Mouse (Mus musculus): ENCODE results near the gene Fcrlb.

Fcrlb gene

DNA sequence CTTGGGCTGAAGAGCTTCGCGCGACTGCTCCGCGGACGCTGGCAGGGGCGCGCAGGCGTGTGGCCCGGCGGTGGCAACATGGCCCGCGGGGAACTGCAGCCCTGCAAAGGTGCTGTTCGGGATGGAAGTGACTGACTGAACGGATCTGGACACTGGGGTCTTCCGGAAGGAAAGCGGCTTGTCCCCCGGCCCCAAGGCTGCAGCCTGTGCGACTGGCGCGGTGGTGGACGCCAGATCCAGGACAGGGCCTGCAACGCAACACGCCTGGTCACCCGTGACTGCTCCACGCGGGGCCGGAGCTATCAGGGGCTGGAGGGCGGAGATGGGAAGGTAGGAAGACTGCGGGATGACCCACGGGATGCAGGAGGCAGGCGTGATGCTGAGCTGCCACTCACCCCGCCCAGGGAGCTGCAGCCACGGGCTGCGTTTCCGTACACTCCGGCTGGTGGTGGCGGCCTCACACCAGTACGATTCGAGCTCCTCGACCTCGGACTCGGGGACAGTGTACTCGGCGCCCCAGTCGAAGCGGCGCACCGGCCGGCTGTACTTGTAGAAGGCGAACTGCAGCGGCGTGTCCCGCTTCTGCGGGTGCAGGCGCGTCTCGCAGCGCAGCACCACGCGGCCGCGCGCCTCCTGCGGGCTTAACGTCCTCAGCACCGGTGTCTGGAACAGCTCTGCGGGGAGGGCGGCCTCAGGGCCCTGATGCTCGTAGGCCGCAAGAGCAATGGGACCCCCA, 5.1 kb downstream of the Fcrlb start:
- DNase-seq = peak; percentile 44

DNA sequence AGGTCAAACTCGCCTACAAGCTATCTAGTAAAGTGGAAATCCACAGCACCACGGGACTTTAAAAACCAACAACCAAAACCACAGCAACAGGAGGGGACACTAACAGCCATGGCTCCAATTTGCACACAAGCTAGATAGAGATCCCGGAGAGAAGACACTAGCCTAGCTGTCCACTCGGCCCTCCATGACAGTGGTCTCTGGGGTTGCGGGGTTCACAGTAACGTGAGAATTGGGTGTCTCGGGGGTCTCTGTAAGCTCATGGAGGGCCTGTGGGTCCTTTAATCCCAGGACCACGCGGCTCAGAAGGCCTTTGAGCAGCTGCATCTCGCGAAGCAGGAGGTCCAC, 5.7 kb downstream of the Fcrlb start:
- DNase-seq = no peak

DNA sequence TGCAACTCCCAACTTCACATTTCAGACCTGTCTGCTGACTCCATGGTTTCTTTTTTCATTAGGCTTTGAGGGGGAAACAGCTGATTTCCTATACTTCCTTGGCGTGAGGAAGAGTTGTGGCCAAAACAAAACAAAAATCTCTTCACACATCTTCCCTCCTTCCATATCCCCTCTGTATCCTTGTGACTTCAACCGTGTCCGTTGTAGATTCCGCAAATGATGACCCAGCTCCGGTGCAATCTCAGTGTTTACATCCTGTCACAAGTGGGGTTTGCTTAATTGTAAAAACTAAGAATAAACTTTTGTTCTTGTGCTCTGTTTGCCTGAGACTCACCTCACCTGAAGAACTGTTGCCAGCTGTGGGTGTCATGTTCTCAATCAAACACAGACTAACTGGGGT, 9.3 kb downstream of the Fcrlb start:
- DNase-seq = no peak

DNA sequence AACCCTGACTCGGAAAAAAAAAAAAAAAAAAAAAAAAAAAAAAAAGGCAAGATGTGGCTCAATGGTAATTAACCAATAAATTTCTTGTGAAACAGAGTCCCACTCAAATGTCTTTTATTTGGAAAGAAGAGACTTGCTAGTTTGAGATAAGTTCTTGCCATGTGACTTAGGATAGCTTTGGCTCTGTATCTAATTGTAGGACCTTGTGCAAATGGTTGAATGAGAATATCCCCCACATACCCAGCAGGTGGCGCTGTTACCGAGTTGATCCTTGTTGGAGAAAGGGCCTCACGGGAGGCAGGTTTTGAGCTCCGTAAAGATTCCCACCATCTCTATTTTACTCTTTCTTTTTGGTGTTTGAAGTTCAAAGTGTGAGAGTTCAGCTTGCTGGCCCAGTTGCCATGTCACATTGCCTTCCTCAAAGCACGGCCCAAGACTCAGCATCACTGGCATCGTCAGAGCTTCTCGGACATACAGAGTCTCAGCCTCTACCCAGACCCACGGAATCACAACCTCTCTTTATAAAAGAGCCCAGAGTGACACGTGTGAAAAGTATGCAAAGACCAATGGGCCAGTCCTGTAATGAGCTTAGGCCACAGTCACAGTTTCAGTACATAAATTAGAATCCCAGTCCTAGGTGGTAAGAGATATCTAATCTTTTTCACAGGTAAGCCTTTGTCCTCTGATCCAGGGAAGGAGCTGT, 11.1 kb downstream of the Fcrlb start:
- DNase-seq = peak; percentile 93

DNA sequence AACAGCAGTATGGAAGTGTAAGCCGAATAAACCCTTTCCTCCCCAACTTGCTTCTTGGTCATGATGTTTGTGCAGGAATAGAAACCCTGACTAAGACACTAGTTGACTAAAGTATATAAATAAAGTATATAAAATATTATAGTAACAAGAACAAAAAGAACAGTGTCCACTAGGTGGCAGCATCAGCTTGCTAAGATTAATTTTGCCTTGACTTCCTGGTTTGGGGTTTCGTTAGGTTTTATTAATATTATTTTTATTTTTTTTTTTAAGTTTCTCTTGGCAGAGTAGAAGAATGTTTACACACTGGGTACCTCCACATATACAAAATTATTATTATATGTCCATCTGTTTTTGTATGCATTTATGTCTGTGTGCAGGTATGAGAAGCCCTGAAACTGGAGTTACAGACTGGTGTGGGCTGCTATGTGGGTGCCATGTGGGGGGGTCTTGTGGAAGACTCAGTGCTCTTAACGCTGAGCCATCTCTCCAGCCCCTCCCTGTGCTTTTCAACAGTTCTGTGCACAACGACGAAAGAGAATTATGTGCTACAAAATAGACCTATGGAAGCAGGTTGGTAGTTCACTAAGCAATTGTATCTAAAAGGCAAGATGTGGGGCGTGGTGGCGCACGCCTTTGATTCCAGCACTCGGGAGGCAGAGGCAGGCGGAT, 11.8 kb downstream of the Fcrlb start:
- peak; percentile 61 for DNase-seq

DNA sequence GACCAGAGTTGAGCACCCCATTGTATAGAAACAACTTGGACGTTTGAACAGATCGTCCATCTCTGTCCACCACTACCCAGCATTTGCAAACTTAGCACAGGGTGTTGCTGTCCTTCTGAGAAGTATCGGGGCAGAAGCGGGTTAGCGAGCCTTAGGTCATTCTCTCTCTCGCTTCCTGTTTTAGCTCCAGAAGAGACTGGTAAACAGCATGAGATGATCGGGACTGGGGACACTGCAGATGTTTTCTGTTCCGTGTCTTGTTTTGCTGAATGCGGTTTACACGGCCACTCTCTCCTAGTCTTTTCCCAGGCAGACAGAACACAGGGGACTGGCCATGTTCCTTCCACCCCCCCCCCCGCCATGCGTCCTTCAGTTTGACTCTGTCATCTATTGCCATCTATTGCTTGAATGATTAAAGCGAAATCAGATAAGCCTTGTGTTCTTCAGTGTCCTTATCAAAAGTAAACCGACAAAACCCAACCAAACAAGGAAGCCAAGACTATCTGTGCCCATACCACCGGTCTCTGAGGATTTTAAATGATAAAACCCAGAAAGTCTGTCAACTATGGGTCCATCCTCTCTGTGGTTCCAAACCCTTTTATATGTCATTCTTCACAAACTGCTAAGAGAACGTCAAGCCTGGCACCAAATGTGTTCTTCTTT, 14.2 kb downstream of the Fcrlb start:
- no peak for DNase-seq

DNA sequence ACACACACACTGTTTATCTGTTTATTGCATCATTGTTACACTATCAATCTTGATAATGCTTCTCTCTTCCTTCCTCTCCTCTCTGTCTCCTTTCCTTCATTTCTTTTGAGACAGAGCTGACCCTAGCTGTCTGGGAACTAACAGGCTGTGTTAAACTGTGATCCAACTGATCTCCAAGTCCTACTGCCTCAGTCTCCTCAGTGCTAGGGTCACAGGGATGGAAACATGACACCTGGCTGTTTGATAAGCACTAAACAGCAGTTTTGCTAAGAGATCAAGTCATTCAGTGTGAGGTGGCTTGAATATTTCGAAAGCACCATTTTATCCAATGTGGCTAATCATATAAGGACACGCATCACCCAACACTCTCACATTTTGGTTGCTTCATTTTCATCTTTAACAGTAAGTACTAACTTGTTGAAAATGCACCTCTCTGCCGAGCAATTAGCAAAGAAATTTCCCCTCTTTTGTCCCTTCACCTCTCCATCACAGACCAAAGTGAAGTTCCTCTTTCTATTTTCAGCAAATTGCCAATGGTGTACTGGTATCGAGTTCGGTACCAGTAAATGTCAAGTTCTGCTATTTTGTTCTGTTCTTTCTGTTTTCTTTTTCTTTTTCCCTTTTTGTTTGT, 16.0 kb downstream of the Fcrlb start:
- DNase-seq = no peak

DNA sequence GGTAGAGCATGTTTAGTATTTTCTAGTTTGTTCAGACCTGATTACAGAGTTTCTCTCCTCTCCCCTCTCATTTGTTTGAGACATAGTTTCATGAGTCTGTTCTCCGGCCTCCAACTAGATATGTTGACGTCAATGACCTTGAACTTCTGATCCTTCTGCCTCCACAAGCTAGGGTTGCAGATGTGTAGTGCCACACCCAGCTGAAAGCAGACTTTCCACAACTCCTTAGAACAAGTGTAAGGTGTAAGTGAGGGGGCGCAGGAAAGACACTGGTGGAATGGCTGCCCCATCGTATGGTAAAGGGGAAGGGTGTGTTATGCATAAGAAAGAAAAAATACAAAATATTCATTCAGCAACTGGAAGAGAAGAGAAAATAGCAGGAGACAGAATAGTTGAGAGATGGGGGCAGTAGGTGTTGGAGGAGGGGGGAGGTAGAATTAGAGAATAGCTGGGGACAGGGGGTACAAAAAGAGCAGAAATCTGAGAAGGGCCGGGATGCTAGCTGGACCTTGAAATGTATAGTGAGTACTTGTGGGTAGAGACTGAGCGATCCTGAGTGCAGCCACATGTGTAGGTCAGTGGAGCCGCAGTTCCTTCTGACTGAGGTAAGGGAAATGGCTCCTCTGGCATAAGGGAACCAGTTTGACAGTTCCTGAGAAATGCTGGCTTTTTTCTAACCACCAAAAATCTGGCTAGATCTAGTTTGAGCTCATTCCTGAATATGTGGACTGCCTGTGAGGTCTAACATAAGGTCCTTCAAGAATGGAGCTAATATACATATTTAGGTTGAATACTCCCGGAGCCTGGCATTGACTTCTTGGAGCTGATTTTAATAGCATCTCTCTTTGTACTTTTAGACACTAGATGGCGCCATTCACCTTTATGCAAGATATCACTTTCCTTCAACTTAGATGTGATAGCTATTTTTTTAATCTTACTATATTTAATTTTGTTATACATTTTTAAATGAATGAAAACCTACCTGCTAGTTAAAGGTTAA, 17.8 kb downstream of the Fcrlb start:
- no peak for DNase-seq

DNA sequence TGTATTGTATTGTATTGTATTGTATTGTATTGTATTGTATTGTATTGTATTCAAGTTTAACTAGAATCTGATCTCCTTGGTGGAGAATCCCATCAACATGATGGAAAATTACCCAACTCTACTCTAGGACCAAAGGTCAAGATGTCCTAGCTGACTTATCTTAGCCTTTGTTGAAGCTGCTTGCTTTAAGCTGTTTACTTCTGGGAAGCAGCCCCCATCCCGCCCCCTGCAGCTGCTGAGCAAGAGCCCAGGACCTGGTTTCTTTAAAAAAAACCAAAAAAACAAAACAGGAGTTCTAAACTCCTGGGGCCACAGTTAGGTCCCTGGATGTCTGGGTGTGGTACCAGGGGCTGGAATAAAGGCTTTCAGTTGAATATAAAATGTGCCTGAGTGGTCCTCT, 20.5 kb downstream of the Fcrlb start:
- no peak for DNase-seq

DNA sequence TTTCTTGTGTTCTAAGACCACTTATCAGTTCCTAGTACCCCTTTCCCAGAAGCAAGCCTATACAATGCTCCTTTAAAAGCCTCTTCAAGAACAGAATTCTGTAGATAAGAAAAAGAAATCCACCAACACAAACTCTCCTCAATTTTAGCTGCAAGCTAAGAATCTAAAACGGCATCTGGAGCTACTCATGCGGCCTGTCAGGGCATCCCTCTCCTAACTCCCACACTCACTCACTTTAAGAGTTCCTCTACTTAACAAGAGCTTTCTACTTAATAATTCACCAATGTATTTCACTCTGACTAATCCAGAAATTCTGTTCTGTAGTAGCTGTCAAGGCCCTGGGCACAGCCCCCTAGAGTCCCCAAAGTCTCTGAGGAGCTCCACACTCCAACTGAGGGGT, 21.1 kb downstream of the Fcrlb start:
- no peak for DNase-seq

DNA sequence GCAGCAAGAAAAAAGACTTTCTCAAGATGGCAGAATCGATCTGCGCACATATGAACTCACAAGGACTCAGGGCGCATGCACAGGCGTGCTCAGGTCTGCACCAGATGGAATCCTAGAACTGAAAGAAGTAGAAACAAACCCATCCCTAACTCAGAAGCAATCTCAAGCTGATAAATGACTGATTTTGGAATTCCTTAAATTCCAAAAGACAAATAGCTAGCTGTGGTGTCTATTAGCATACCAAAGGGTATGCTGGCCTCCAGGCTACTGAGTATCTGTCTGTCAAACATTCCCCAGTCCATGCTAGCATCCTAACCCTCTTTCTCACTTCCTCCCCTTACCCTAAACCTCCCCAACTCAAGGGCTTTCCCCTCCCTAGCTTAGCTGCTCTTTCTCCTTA, 23.4 kb downstream of the Fcrlb start:
- no peak for DNase-seq

DNA sequence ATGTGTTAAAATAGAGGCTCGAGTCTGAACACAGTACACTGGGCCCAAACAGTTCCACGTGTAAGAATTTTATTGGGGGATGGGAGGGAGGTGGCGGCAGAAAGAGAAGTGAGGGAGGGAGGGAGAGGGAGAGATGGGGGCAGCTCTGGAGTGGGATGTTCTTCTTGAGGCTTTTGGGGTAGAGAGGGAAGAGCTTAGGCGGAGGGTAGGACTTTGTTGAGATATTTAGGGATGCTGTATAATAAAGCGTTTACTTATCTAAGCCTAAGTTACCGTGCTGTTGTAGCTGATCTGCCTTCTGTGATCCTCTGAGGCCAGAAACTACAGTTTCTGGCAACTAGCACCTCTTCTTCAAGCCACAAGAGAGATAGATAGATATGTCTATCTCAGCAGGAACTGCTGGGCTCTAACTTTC, 26.7 kb downstream of the Fcrlb start:
- DNase-seq = no peak

DNA sequence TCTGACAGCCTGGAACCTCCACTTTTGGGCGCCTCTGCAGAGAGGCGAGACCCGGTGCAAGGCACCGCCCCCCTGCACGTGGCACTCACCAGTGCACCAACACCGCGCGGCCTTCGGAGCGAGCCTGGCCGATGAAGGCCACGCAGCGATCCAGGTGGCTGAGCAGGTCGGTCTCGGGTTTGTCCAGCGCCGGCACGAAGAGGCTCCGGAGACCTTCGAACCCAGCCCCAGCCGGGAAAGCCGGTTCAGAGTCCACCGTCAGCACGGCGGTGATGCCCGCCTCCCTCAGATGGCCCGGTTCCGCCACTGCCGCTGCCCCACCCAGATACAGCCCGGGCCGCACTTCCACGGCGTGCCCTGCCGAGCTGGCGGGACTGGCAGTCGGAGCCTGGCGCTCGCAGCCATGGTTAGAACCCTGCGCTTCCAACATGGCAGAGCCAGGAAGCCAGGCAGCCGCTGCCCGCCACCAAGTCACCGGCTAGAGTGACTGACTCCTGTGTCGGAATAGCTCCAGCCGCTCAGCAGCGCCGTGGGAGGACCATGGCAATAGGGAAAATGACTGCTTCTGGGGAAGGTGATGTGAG, 27.7 kb downstream of the Fcrlb start, which contains the start of the genes Gm26620 and Dusp12:
Gene Gm26620, plus strand, starts transcription at position 88 of the 584 bp plus-strand sequence.
Gene Dusp12, minus strand, starts transcription at position 563 of the 584 bp plus-strand sequence.
- DNase-seq = peak; percentile 85

DNA sequence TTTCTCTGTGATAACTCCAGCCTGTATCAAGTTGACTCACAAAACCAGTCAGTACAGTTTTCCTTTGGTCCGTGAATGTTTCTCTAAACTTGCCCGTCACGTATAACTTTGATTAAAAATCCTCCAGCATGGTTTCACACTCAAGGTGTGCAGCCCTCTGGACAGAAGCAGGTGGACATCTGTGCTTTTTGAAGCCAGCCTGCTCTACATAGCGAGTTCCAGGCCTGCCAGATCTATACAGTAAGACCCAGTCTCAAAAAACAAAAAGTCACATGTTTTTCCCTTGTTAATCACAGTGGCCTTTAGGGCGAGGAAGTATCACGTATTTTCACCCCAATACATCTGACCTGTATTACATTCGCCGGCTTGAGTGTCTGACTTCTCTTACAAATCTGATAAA, 28.4 kb downstream of the Fcrlb start:
- DNase-seq = no peak

DNA sequence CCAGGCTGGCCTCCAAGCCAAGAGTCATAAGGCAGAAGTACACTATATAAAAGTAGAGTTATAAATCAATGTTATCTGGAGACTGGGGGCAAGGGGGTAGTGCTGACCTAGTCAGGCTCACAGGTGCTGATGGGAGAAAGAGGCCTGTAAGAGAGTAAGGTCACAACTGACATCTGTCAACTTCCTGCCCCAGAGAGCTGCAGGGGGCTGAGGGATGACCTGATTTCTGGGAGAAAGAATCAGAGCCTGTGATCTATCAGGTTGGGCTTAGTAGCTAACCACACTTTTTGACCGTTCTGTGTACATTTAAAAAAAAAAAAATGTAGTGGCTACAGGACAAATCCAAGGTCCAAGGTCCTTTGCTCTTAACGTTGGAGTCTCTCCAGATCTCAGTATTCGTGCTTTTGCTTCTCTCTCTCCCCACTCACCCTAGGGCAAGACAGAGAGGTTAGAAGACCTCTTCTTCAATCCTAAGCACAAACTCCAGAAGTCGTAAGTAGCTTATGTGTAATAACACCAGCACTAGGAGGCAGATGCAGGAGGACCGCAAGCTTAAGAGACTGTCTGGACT, 29.7 kb downstream of the Fcrlb start:
- DNase-seq = no peak

DNA sequence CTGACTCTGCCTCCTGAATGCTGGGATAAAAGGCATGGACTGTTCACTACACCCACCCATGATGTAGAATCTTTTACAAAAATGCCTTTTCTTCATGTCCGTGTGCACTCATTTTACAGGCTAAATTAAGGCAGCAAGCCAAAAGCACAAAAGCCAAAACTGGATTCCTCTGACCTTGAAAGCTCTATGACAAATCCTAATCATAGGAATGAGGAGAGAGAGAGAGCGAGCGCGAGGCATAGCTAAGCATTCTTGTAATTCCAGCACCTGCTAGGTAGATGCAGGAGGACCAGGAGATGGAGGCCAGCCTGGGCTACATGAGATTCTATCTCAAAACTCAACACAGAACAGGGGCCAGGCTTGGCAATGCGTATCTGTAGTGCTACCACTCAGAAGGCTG, 35.8 kb downstream of the Fcrlb start:
- no peak for DNase-seq

DNA sequence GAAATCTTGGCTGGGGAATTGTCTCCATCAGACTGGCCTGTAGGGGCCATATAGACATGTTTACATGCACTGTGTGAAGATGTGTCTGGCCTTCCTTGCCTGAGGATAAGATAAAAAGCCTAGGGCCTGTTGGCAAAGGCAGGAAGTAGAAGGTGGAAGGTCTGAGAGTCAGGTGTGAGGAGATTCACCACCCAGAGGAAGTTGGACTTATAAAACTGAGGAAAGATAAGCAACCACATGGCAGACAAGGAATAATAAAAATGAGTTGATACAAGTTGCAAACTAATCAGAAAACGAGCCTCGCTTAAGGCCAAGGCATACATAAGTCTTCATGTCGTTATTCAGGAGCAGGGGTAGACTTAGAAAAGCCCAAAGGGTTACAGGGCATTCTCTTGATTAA, 37.1 kb downstream of the Fcrlb start:
- DNase-seq = no peak

DNA sequence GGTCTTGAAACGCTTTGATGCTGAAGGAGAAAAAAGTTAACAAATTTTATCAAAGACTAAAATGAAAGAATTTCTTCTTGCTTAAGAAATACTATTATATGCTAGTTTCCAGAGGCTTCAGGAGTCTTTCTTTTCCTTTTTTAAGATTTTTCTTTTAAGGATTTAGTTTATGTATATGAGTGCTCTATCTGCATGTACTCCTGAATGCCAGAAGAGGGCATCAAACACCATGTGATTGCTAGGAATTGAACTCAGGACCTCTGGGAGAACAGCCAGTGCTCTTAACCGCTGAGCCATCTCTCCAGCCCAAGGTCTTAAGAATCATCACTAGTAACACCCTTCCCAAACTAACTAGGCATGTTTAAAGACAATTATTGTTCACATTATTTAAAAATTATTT, 40.8 kb downstream of the Fcrlb start:
- DNase-seq = no peak

DNA sequence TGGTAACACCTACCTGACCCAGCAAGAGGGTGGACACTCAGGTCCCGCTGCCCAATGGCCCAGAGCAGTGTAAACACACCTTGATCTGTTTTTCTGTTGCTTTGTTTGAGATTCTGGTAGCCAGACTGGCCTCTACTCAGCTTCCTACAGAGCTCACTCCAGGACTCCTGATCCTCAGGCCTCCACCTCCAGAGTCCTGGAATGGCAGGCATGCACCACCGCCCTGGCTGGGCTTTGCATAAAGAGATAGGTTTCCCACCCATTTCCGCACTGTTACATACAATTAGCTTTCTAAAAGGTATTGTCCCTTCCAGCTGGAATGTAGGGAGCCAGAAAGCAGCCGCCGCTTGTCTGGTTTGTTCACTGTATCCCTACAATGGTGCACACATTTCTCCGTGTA, 41.3 kb downstream of the Fcrlb start:
- no peak for DNase-seq

DNA sequence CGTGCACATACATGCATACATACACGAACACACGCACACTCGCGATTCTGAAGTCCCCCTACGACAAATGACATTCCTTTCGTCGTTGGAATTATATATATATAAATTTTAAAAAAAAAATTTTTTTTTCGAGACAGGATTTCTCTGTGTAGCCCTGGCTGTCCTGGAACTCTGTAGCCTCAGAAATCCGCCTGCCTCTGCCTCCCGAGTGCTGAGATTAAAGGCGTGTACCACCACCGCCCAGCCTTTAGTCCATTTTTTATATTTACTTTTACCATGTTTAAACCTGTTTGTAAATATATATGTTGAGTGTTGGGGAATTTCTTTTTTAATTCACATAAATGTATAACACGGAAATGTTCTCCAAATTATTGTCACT, 43.8 kb downstream of the Fcrlb start:
- DNase-seq = no peak
